Mouse (Mus musculus) kidney, adult 2 months (tissue): ENCODE measurements around the gene Manba. TPM values are rescaled to one million over a fixed set of nuclear protein-coding genes. Genes with fewer than 3 reads are reported as not detected.

Experiments used
- DNase-seq: peaks from one replicate; pipeline ENCODE4 v3.0.0; 2021
- H3K27ac ChIP-seq: fragments of 200-500 bp; 2 replicates; pipeline ENCODE4 v1.5.1; 2012; ENCODE audit warnings: low read depth, low read length, control low read depth, inconsistent platforms; ENCODE audit not compliant: insufficient read depth
- H3K27me3 ChIP-seq: fragments of 200-500 bp; replicated peaks from 2 replicates; pipeline ENCODE4 v1.6.1; 2012; ENCODE audit warnings: mild to moderate bottlenecking, moderate library complexity, low read length, inconsistent platforms; ENCODE audit not compliant: control insufficient read depth, insufficient read depth
- H3K36me3 ChIP-seq: fragments of 200-500 bp; 2 replicates; pipeline ENCODE4 v1.6.1; 2012; ENCODE audit warnings: mild to moderate bottlenecking, moderate library complexity, low read length, inconsistent platforms; ENCODE audit not compliant: control insufficient read depth, insufficient read depth
- H3K4me1 ChIP-seq: fragments of 200-500 bp; 2 replicates; pipeline ENCODE4 v1.6.1; 2011; ENCODE audit warnings: low read length; ENCODE audit not compliant: control insufficient read depth, insufficient read depth
- H3K4me3 ChIP-seq: fragments of 200-500 bp; 2 replicates; pipeline ENCODE4 v1.5.1; 2011; ENCODE audit warnings: mild to moderate bottlenecking, low read depth, low read length, control low read depth; ENCODE audit not compliant: insufficient read depth
- CTCF ChIP-seq: fragments of 200-500 bp; conservative IDR thresholded peaks from 2 replicates; pipeline ENCODE4 v1.5.1; 2011; ENCODE audit warnings: low read depth, mild to moderate bottlenecking, control low read depth, low read length, moderate library complexity, mixed read lengths; ENCODE audit not compliant: insufficient read depth, insufficient read length
- POLR2A ChIP-seq: fragments of 200-500 bp; IDR thresholded peaks from one replicate; pipeline ENCODE4 v1.6.1; 2011; ENCODE audit warnings: low read depth, low read length, control low read depth
- WGBS: fragments of 180-500 bp; shearing (Covaris S2); methylation state at CpG from one replicate; pipeline ENCODE4 v1.1.7; 2018; 5-methylcytosine and 5-hydroxymethylcytosine counted together
- polyA plus RNA-seq: library from polyadenylated mRNA; depleted of rRNA; stranded (reverse); fragments of >200 nt; gene quantifications from 2 replicates; pipeline ENCODE4 v1.2.3, GENCODE M21; 2012

Gene Manba
- polyA plus RNA-seq, 1 experiment = 25.8 TPM

GRCm38 (mm10) chr3:135513270-135513669 is 27.9 kb downstream of the Manba start:
- H3K27ac ChIP-seq = no peak overlapping the region
- WGBS = 76% methylated on average over 11 of the region's 11 CpGs
- H3K27me3 ChIP-seq = no peaks in the 10 kb centered on the region
- no peak for DNase-seq
- no peak overlapping the region for H3K4me3 ChIP-seq
- TF ChIP-seq POLR2A (no peak), CTCF (no peak)
- H3K4me1 ChIP-seq = peaks cover 16% of the 10 kb centered on the region
- H3K36me3 ChIP-seq = peaks cover 9% of the 10 kb centered on the region

- no peak overlapping the region for H3K27ac ChIP-seq
- TF ChIP-seq POLR2A (no peak), CTCF (no peak)
- H3K27me3 ChIP-seq = no peaks in the 10 kb centered on the region
- DNase-seq = no peak
- H3K36me3 ChIP-seq = peaks cover 8% of the 10 kb centered on the region
- no peak overlapping the region for H3K4me3 ChIP-seq
- 81% methylated on average over 14 of the region's 14 CpGs for WGBS
- H3K4me1 ChIP-seq = peaks cover 14% of the 10 kb centered on the region
Measured at GRCm38 (mm10) chr3:135513800-135514425, 28.5 kb downstream of the Manba start.

- H3K4me3 ChIP-seq = no peak overlapping the region
- no peak for DNase-seq
- H3K4me1 ChIP-seq = peaks cover 7% of the 10 kb centered on the region
- no peak overlapping the region for H3K27ac ChIP-seq
- 83% methylated on average over 5 of the region's 5 CpGs for WGBS
- no peaks in the 10 kb centered on the region for H3K27me3 ChIP-seq
- no peak for TF ChIP-seq POLR2A
- TF ChIP-seq CTCF = no peak
- H3K36me3 ChIP-seq = peaks cover 7% of the 10 kb centered on the region
Measured at GRCm38 (mm10) chr3:135515246-135515645, 29.8 kb downstream of the Manba start.

GRCm38 (mm10) chr3:135516891-135517290 is 31.5 kb downstream of the Manba start:
- Histone ChIP-seq H3K27ac (no peak overlapping the region), H3K4me1 (peaks cover 3% of the 10 kb centered on the region; the same call in 1 of the 2 replicates), H3K27me3 (no peaks in the 10 kb centered on the region), H3K36me3 (peaks cover 4% of the 10 kb centered on the region), H3K4me3 (no peak overlapping the region)
- no peak for TF ChIP-seq CTCF
- TF ChIP-seq POLR2A = no peak
- WGBS = 65% methylated on average over 6 of the region's 6 CpGs
- peak; percentile 12 for DNase-seq

- Histone ChIP-seq H3K27ac (no peak overlapping the region), H3K4me3 (no peak overlapping the region), H3K36me3 (no peaks in the 10 kb centered on the region; the same call in 1 of the 2 replicates), H3K27me3 (no peaks in the 10 kb centered on the region), H3K4me1 (0 out of 2 replicates have a peak, but pooled peaks cover 3% of the 10 kb centered on the region)
- WGBS = 81% methylated on average over 5 of the region's 5 CpGs
- TF ChIP-seq POLR2A = no peak
- TF ChIP-seq CTCF = no peak
- DNase-seq = no peak
Measured at GRCm38 (mm10) chr3:135518882-135519281, 33.5 kb downstream of the Manba start.

- TF ChIP-seq CTCF (no peak), POLR2A (no peak)
- no peak for DNase-seq
- no peaks in the 10 kb centered on the region for H3K36me3 ChIP-seq
- WGBS = 49% methylated on average over 6 of the region's 6 CpGs
- H3K4me3 ChIP-seq = no peak overlapping the region
- 0 out of 2 replicates have a peak, but pooled peaks cover 3% of the 10 kb centered on the region for H3K4me1 ChIP-seq
- no peak overlapping the region for H3K27ac ChIP-seq
- no peaks in the 10 kb centered on the region for H3K27me3 ChIP-seq
Measured at GRCm38 (mm10) chr3:135519584-135519983, 34.2 kb downstream of the Manba start.

- DNase-seq = peak; percentile 86
- 14% methylated on average over 4 of the region's 4 CpGs for WGBS
- Histone ChIP-seq H3K27me3 (no peaks in the 10 kb centered on the region), H3K4me1 (0 out of 2 replicates have a peak, but pooled peaks cover 3% of the 10 kb centered on the region), H3K27ac (peak overlapping the region; percentile 66), H3K4me3 (no peak overlapping the region), H3K36me3 (no peaks in the 10 kb centered on the region)
- no peak for TF ChIP-seq POLR2A
- no peak for TF ChIP-seq CTCF
Measured at GRCm38 (mm10) chr3:135521963-135522362, 36.6 kb downstream of the Manba start.
